Mouse (Mus musculus) heart, embryonic 11.5 days (tissue): ENCODE results near the gene Fosl1. TPM values are rescaled to one million over a fixed set of nuclear protein-coding genes. Genes with fewer than 3 reads are reported as not detected.

Experiments used
- ATAC-seq: fragments of 200-750 bp; cut with Nextera tagmentation; replicated peaks from 2 replicates; pipeline ENCODE4 v1.8.0; 2017; ENCODE audit warnings: moderate library complexity; ENCODE audit not compliant: insufficient number of reproducible peaks, low FRiP score, low TSS enrichment
- H3K27ac ChIP-seq: fragments of 300-500 bp; sonication (generic); 2 replicates; pipeline ENCODE4 v1.5.1; 2014; ENCODE audit warnings: mild to moderate bottlenecking, low read depth, low read length
- H3K27me3 ChIP-seq: fragments of 300-500 bp; sonication (generic); 2 replicates; pipeline ENCODE4 v1.6.1; 2014; ENCODE audit warnings: mild to moderate bottlenecking, low read length, mixed read lengths; ENCODE audit not compliant: control insufficient read depth, insufficient read depth
- H3K36me3 ChIP-seq: fragments of 300-500 bp; sonication (generic); 2 replicates; pipeline ENCODE4 v1.6.1; 2014; ENCODE audit warnings: mild to moderate bottlenecking, low read length, moderate library complexity, mixed read lengths; ENCODE audit not compliant: control insufficient read depth, insufficient read depth
- H3K4me1 ChIP-seq: fragments of 300-500 bp; sonication (generic); 2 replicates; pipeline ENCODE4 v1.6.1; 2014; ENCODE audit warnings: low read length; ENCODE audit not compliant: control insufficient read depth, insufficient read depth
- H3K4me2 ChIP-seq: fragments of 300-500 bp; sonication (generic); 2 replicates; pipeline ENCODE4 v1.6.1; 2014; ENCODE audit warnings: mild to moderate bottlenecking, moderate library complexity
- H3K4me3 ChIP-seq: fragments of 300-500 bp; sonication (generic); 2 replicates; pipeline ENCODE4 v1.5.1; 2014; ENCODE audit warnings: low read depth, low read length
- H3K9ac ChIP-seq: fragments of 300-500 bp; sonication (generic); 2 replicates; pipeline ENCODE4 v1.6.1; 2014; ENCODE audit warnings: mild to moderate bottlenecking, low read depth, low read length, moderate library complexity
- H3K9me3 ChIP-seq: fragments of 300-500 bp; sonication (generic); replicated peaks from 2 replicates; pipeline ENCODE4 v1.6.1; 2016; ENCODE audit warnings: low read length; ENCODE audit not compliant: control insufficient read depth
- WGBS: fragments of 180-500 bp; shearing (Covaris S2); extraction: QIAGEN DNeasy Blood & Tissue Kit; methylation state at CpG from one replicate; pipeline ENCODE4 v1.1.7; 2014; ENCODE audit not compliant: insufficient replicate concordance; 5-methylcytosine and 5-hydroxymethylcytosine counted together
- polyA plus RNA-seq: library from polyadenylated mRNA; unstranded; fragments of >200 nt; fragmentation: Nextera tagmentation; extraction: Ambion mirVana; gene quantifications from 2 replicates; pipeline ENCODE4 v1.2.1, GENCODE M21; 2014

Gene Fosl1
- polyA plus RNA-seq, 1 experiment from 2014 or later = not detected

DNA sequence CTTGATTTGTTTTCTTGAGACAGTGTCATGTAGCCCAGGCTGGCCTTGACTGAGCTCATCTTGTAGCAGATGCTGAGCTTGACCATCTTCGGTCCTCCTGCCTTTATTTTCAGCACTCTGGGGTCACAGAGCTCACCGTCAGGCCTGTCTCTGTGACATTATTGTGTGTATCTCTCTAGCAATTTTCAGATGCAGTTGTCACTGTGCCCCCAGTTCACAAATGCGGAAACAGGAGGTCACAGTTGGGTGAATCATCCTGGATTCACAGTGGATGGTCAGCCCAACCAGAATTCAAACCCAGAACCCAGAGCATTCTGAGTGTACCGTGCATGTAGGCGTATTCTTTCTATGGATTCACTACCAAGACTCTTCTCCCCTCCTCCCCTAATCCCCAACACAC, 1.6 kb upstream of the Fosl1 start:
- no peak overlapping the region for H3K4me2 ChIP-seq
- WGBS = 85% methylated on average over 5 of the region's 5 CpGs
- H3K27me3 ChIP-seq = peaks cover 53% of the 10 kb centered on the region
- no peaks in the 10 kb centered on the region for H3K36me3 ChIP-seq
- peaks cover 21% of the 10 kb centered on the region for H3K4me1 ChIP-seq
- no peaks in the 10 kb centered on the region for H3K9me3 ChIP-seq
- no peak overlapping the region for H3K27ac ChIP-seq
- ATAC-seq = no peak
- no peak overlapping the region for H3K9ac ChIP-seq
- H3K4me3 ChIP-seq = no peak overlapping the region

DNA sequence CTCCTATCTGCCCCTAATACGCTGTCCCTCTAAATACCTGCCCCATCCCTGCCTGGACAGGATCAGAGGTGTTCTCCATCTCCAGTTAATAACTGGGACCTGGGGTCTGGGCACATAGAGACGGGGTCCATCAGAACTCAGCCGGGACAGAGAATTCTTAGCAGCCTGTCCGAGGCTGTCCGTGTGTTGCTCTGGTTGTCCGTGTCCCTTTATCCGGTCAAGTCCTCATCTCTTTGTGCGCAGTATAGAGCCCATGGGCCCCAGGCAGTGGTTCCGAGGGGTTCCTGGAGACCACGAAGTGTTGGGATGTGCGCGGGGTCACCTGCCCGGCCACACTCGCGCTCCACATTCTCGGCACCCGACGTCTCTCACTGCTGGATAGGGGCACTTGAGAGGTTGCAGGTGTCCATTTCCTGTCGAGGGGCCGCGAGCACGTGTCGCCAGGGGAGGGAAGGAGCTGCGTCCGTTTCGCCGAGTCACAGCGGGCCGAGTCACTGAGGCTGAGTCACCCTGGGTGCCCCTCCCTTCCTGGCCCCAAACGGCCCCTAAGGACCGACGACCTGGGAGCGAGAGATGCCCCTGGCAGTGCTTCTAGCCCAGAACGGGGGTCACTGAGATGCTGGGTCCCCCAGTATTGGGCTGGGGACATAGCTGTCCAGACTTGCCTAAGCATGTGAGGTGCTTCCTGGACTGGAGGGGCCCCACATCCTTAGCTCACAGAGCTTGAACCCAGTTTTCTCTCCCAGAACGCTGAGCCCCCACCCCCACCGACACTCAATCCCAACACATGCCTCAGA, 1.2 kb downstream of the Fosl1 start:
- peak; percentile 53; the same call in 1 of the 2 replicates for ATAC-seq
- Histone ChIP-seq H3K4me1 (peaks cover 21% of the 10 kb centered on the region), H3K36me3 (no peaks in the 10 kb centered on the region), H3K4me3 (peak overlapping the region; percentile 57), H3K27ac (no peak overlapping the region), H3K9ac (peak overlapping the region; percentile 50; the same call in 1 of the 2 replicates), H3K27me3 (peaks cover 53% of the 10 kb centered on the region), H3K9me3 (no peaks in the 10 kb centered on the region), H3K4me2 (peak overlapping the region; percentile 92)
- 7% methylated on average over 30 of the region's 36 CpGs for WGBS

DNA sequence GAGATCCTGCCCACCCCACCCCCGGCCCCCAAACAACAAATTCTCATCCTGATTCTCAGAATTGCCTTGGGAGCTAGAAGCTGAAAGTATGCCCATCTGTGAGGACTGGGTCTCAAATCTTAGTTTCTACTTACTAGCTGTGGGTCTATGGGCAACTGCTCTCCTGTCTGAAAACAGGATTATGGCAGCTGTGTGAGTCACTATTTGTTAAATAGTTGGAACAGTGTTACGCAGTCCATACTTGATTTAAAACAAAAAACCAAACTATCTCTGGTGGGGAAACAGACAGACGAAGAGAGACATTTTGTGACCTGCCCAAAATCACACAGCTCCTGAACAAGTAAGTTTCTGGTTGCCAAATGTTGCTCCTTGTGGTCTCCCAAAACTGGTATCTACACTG, 2.3 kb downstream of the Fosl1 start:
- Histone ChIP-seq H3K36me3 (no peaks in the 10 kb centered on the region), H3K9ac (no peak overlapping the region), H3K9me3 (no peaks in the 10 kb centered on the region), H3K4me2 (no peak overlapping the region), H3K27me3 (peaks cover 48% of the 10 kb centered on the region), H3K27ac (no peak overlapping the region), H3K4me1 (peaks cover 21% of the 10 kb centered on the region), H3K4me3 (no peak overlapping the region)
- no peak for ATAC-seq
- 77% methylated on average over 3 of the region's 3 CpGs for WGBS

DNA sequence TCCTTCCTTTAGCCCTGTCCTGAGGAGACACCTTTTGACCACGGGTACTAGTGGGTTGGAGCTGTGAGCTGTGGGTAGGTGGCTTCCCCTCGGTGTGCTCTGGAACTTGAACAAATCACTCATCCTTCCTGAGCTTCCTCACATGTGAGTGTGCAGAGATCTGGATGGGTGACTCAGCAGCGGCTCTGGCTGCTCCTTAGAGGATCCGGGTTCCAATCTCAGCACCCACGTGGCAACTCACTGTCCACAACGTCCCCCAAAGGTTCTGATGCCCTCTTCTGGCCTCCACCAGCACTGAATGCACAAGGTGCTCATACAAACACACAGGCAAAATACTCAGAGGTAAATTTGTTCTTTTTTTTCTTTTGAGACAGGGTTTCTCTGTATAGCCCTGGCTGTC, 4.4 kb downstream of the Fosl1 start:
- Histone ChIP-seq H3K4me3 (no peak overlapping the region), H3K9ac (no peak overlapping the region), H3K27me3 (peaks cover 35% of the 10 kb centered on the region), H3K4me2 (no peak overlapping the region), H3K9me3 (no peaks in the 10 kb centered on the region), H3K36me3 (no peaks in the 10 kb centered on the region), H3K4me1 (peaks cover 36% of the 10 kb centered on the region), H3K27ac (no peak overlapping the region)
- ATAC-seq = no peak
- WGBS = 70% methylated on average over 6 of the region's 6 CpGs

DNA sequence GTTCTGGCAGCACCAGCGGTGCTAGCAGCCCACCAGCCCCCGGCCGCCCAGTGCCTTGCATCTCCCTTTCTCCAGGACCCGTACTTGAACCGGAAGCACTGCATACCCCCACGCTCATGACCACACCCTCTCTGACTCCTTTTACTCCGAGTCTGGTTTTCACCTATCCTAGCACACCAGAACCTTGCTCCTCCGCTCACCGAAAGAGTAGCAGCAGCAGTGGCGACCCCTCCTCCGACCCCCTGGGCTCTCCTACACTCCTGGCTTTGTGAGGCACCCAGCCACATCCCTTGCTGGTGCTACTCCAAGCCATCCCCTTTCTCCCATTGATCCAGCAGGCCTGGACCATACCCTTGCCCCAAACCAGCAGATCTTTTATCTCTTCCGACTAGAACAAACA, 7.7 kb downstream of the Fosl1 start:
- Histone ChIP-seq H3K4me3 (peak overlapping the region; percentile 87), H3K4me2 (peak overlapping the region; percentile 100), H3K9me3 (no peaks in the 10 kb centered on the region), H3K4me1 (peaks cover 21% of the 10 kb centered on the region), H3K27ac (no peak overlapping the region), H3K36me3 (no peaks in the 10 kb centered on the region), H3K9ac (peak overlapping the region; percentile 95; the same call in 1 of the 2 replicates), H3K27me3 (peaks cover 5% of the 10 kb centered on the region; the same call in 1 of the 2 replicates)
- WGBS = 59% methylated on average over 12 of the region's 12 CpGs
- no peak for ATAC-seq

DNA sequence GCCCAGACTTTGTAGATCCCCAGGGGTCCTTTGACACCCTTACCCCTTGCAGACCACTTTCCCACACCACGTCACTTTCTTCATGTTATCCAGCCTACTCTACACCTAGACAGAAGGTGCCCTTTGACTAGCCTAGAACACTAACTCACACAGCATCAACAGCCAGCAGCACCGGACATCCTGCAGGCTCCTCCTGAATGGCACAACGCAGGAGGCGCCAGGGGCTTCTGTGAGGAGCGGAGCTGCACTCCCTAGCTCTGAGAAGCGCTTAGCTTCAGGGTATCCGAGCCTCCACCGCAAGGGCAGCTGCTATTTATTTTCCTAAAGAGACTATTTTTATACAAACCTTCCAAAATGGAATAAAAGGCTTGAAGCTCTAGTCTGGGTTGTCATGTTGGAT, 8.2 kb downstream of the Fosl1 start:
- Histone ChIP-seq H3K4me2 (peak overlapping the region; percentile 100), H3K9ac (peak overlapping the region; percentile 95), H3K4me3 (peak overlapping the region; percentile 87), H3K36me3 (no peaks in the 10 kb centered on the region), H3K9me3 (no peaks in the 10 kb centered on the region), H3K27me3 (peaks cover under 1% of the 10 kb centered on the region; the same call in 1 of the 2 replicates), H3K27ac (peak overlapping the region; percentile 94; the same call in 1 of the 2 replicates), H3K4me1 (peaks cover 19% of the 10 kb centered on the region)
- no peak for ATAC-seq
- WGBS = 52% methylated on average over 8 of the region's 8 CpGs

DNA sequence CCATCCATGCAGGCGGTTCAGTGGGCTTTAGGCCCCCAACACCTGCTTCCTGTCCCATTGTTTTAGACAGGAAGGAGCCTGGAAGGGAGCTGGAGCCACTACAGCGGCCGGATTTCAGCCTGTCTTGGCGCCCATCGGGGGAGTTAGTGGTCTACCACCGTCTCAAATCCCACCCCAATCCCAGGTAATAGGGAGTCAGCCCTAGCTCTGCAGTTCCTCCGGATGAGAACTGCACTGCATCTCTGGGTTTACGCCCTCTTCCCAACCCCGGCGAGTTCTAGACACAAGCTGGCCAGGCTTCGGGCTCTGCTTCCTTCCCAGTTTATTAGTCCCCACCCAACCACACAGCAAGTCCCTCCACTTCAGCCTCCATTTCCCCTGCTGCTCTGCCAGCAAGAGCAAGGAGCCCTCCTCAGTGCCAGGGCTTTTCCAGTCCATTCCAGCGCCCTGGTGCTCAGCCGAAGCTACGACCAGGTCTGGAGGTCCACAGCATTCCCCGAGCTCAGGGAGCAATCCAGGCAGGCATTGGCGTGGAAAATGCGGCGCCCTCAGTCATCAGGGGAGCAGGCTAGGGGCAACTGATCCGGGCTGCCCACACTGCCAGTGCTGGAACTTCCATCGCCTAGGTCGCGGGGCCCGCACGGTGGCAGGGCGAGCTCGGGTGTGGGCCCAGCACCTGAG, 9.0 kb downstream of the Fosl1 start:
- no peaks in the 10 kb centered on the region for H3K36me3 ChIP-seq
- ATAC-seq = no peak
- peak overlapping the region; percentile 87 for H3K4me3 ChIP-seq
- 3% methylated on average over 26 of the region's 26 CpGs for WGBS
- H3K27ac ChIP-seq = peak overlapping the region; percentile 94
- peak overlapping the region; percentile 100 for H3K4me2 ChIP-seq
- peaks cover 25% of the 10 kb centered on the region for H3K4me1 ChIP-seq
- H3K27me3 ChIP-seq = no peaks in the 10 kb centered on the region
- H3K9me3 ChIP-seq = no peaks in the 10 kb centered on the region
- peak overlapping the region; percentile 95 for H3K9ac ChIP-seq

DNA sequence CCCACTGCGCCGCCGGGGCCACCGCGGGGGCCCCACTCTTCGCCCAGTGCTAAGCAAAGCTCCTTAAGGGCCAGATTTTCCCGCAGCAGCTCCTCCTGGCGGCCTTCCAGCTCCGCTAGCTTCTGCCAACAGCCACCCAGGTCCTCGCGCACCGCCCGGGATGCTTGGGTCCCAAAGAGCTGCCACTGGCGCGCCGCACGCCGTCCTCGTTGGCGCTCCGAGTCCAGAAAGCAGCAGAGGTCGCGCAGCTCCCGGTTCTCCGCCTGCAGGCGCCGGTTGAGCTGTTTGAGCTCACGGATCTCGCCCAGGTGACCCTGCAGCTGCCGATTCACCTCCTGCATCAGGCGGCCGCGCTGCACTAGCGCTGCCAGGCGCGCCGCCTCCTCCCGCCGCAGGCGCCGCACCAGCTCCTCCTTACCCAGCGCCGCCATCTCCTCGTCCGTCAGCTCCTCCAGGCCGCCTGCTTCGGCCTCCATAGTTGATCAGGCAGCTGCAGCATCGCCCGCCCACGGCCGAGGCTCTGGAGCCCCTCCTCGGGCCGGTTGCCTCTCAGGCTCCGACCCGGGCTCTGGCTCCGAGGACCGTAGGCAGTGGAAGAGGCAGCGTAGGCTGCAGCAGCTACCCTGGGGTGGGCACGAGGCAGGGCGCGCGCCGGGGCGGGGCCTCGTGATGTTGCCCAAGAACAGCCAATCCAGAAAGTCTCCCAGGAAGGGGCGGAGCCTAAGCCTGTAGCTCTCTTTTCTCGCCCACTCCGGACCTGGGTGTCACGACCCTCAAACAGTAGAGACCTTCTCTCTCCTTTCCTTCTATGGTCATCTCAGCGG, 9.8 kb downstream of the Fosl1 start:
- peak overlapping the region; percentile 100 for H3K4me2 ChIP-seq
- H3K9ac ChIP-seq = peak overlapping the region; percentile 95
- no peaks in the 10 kb centered on the region for H3K27me3 ChIP-seq
- peak overlapping the region; percentile 87 for H3K4me3 ChIP-seq
- H3K9me3 ChIP-seq = no peaks in the 10 kb centered on the region
- peak overlapping the region; percentile 94 for H3K27ac ChIP-seq
- H3K36me3 ChIP-seq = no peaks in the 10 kb centered on the region
- 1% methylated on average over 64 of the region's 70 CpGs for WGBS
- H3K4me1 ChIP-seq = peaks cover 25% of the 10 kb centered on the region
- peak; percentile 87 for ATAC-seq
